Mouse (Mus musculus) cerebellum, postnatal 25 days (tissue): ENCODE data around the gene Snx15.
A peak's percentile ranks its signal among the peaks of the same experiment; 100 is the strongest.

Experiments
- DNase-seq, 2 experiments: peaks; one replicate each; pipeline ENCODE4 v3.0.0; 2021; ENCODE audit warnings: mixed read lengths in 2 of 2

Snx15 gene

GRCm38 (mm10) chr19:6118677-6119185 lies 9.4 kb downstream of the Snx15 start:
- DNase-seq: peak in 1 of 2 experiments; percentile 52

DNA sequence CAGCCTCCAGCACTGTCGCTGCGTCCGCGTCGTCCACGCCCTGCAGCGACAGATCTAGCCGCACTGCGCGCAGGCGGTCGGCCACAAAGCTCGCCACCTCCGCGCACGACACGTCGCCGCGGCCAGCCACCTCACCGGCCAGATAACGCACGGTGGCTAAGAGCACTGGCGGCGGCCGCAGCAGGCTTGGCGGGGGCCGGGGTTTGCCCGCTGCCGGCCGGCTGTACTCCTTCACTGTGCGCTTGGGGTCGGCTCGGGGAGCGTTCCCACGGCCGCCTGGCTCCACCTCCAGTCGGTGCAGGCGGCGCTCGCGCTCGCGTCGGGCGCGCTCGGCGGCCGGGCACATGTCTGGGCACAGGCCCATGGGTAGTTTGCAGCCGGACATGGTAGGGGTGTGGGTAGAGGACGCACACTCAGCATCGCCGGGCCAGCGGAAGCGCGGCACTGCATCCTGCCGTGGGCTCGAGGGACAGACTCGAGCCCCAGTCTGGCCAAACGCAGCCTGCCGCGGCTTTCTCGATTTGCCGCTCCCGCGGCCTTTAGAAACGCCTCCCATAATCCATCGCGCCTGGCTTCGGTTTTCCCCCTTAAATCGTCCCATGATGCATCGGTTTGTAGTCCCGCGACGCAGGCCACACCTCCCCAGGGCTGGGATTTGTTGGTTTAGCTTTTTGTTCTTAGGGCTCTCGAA lies 10.0 kb downstream of the Snx15 start, which contains the start of gene Sac3d1:
TSS of gene Sac3d1 (minus strand) at position 665 of the 691 bp plus-strand sequence.
- DNase-seq: peak; percentile 91

DNA sequence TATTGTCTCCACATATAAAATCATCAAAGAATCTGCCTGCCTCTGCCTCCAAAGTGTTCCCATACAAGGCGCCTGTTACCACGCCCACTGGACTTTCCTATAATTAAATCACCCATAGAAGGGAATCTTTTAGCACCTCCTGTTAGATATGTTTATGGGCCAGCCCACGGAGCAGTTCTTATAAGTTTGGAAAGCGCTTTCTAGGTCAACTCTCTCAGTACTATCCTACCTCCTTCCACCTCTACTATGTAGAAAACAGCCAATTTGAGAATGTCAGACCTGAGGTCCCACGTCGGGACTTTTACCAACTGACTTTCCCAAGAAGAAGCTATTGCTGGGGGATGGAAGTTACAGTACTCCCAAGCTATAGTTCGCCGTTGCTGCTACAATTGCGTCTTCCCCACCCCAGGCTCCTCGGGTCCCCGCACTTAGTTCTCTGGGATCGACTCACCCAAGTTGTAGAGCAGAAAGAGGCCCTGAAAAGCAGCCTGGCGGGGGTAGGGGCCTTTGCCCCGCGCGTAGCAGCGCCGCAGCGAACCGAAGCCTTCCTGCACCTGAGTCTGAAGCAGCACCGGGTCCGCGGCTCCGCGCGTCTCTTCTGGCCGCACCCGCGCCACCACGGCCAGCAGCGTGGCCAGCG lies 10.6 kb downstream of the Snx15 start:
- DNase-seq: no peak

DNA sequence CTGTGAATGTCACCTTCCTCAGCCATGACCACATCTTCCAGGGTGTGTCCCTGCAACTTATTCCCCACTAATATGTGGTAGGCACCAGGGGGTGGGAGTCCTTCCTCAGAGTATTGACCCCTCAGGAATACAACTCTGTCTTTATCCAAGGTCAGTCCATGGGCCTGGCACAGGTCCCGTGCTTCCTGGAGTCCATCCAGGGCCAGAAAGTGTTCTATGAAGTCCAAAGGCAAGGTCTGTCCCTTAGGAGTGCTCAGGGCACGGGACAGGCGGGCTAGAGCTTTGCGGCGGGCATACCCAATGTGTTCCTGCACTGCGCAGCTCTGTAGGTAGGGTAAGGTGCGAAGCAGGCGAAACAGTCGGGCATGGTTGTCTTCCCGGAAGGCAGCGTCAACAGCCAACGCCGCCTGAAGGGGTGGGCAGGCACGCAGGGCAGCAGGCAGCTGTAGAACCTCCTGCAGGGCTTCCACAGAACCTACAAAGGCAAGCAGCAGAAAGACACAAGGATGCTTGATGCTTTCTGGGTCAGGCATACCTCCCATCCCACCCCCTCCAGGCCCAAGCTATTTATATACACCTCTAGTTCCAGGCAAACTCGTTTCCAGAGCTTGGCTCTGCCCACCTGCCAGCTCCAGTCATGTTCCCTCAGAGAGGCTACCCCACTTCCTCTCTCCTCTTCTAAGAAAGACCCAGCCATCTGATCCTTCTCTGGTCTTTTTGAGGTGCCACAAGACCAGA lies 11.8 kb downstream of the Snx15 start:
- DNase-seq: peak; percentile 32 to 56

GRCm38 (mm10) chr19:6113116-6113515 lies 15.0 kb downstream of the Snx15 start:
- no peak for DNase-seq

DNA sequence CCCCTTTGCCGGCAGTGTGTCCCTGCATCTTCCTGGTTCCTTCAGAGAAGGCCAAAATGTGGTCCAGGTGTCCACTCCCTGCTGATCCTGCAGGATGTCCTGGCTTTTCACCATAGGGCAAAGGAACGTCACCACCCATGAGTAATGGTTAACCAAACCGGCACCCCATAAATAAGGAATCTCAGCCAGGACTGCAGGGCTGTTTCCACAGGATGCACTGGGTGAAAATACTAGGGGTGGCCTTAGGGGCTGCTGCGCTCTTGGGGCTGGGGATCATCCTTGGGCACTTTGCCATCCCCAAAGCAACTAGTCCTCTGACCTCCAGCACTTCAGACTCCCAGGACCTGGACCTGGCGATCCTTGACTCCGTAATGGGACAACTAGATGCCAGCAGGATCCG lies 22.5 kb downstream of the Snx15 start, which contains the start of gene Naaladl1:
TSS of gene Naaladl1 (plus strand) at position 197 of the 400 bp plus-strand sequence.
- DNase-seq: no peak

GRCm38 (mm10) chr19:6104476-6104875 lies 23.6 kb downstream of the Snx15 start:
- no peak for DNase-seq

- DNase-seq: no peak
Observed at GRCm38 (mm10) chr19:6102169-6102853, 25.8 kb downstream of the Snx15 start.

DNA sequence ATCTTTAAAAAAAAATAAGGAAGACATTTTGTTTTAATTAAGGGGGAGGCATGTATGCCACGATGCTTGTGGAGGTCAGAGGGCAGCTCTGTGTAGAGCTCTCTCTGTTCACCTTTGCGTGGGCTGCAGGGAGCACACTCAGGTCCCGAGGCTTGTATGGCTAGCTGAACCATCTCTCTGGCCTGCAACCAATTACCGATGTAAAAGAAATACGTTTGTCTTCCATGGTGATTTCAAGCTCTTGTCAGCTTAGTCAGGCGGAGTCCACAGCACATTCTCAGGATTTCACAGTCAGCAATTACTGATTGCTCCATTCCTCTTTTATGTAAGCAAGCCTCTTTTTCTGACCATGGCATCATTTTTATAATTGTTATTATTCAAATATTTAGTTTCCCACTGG lies 26.9 kb downstream of the Snx15 start:
- no peak for DNase-seq

DNA sequence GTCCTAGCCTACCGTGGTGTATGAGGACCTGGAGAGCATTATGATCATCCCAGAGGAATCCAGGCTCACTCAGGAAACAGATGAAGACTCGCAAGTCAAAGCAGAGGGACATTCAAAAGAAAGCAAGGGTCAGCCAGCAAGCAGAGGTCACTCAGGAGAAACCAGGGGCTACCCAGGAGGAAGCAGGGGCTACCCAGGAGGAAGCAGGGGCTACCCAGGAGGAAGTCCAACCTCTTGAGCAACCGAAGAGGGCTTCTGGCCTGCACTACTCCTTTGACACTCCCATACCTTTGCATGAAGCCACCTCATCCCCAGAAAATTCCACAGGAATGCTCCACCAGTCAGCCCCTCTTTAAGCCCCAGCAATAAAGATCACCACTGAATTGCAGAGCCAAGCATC lies 30.3 kb downstream of the Snx15 start:
- DNase-seq: no peak

DNA sequence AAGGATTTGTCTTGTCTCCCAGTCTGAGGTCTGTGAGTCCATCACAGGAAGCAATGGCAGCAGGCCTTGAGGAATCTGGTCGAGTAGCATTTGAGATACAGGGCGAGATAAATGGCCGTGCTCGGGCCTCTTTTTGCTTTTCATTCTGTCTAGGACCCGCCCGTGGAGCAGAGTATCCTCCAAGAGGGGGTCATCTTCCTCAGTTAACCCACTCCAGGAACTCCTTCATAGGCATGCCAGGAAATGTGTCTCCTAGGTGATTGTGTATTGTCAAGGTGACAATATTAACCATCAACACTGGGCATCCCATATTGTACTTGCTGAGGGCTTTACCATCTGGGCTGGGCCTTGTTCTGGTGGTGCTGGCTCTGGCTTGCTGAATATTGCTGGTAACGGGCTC lies 34.0 kb downstream of the Snx15 start, which contains the start of gene AC131692.1:
TSS of gene AC131692.1 (plus strand) at position 301 of the 400 bp plus-strand sequence.
- no peak for DNase-seq

DNA sequence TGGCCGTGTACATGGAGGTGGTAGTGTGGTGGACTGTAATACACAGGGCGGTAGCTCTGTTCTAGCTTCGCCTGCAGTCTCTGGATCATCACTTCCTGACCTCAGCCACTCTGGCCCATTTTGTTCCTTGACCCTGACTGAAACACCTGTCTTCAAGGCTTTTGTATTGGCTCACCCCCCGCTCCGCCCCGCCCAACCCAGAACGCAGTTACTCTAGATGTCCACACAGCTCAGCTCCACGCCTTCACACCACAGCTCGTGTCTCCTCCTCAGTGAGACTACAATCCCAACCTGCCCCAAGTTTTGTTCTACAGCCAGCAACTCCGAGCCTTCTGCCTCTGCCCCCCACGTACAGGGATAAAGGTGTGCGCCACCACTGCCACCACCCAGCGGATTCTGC lies 39.3 kb downstream of the Snx15 start:
- no peak for DNase-seq

DNA sequence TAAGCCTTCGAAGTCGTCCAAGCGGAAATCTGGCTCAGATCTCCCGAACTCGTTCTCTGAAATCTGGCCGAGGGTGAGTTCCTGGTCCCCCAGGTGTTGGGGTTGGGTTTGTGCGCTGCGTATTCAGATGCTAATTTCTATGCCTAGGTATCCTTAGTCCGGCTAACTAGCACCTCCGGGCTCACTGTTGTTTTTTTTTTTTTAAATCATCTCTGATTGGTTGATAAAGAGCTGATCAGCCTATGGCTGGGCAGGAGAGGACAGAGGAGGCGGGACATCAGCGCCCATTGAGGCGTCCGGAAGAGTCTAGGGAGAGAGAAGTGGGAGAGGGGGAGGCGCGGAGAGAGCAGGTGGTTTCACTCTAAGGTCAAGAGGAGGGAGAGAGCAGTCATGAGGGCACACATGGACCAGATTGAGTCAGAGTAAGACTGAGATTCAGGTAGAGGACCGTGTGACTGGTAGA lies 42.7 kb downstream of the Snx15 start:
- peak in 1 of 2 experiments; percentile 41 for DNase-seq

GRCm38 (mm10) chr19:6084478-6085248 lies 43.4 kb downstream of the Snx15 start, which contains the start of the genes Zfpl1 and Cdca5:
TSS of gene Zfpl1 (minus strand) at chr19:6084956.
TSS of gene Cdca5 (plus strand) at chr19:6084983.
- DNase-seq: peak; percentile 98 to 99

GRCm38 (mm10) chr19:6082156-6082555 lies 45.9 kb downstream of the Snx15 start, which contains the start of gene Gm28374:
TSS of gene Gm28374 (minus strand) at chr19:6082256.
- DNase-seq: no peak

- DNase-seq: no peak
Observed at GRCm38 (mm10) chr19:6079983-6080480, 48.1 kb downstream of the Snx15 start, which contains the start of gene Tmem262. TSS of gene Tmem262 (plus strand) at chr19:6080033.

DNA sequence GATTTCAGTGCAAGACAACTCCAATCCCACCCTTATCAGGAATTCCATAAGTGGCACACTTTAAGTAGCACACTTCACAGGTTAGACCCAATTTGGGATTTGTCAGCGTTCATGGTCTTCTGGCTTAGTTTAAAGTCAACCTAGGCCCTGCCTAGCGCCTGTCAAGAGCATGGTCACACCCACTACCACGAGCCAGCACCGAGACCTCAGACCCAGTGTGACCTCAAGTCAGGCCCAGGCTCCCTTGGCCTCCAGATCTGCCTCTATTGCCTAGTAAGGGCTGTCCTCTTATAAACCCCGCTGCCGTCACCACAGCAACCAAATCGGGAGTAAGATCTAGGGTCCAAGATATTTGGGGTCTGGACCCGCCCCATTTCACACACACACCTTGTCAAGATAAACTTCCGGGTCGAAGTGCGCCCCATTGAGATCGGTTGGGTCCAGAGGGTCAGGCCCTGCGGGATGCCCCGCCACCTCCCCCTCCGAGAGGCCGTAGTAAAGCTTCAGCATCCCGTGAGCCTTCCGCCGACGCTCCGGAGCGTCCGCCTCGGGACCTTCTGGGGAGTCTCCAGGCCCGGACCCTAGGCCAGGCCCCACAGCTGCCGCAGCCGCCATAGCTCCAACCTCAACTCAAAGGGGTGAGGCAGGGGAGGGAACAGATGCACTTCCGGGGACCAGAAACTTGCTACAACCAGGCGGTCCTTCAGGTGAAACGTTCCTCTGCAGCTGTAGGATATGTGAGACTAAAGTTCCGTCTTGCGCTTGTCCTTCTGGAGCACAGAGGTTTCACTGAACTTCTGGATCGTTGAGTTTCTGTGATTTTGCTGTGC lies 51.3 kb downstream of the Snx15 start, which contains the start of gene Vps51:
TSS of gene Vps51 (minus strand) at position 668 of the 830 bp plus-strand sequence.
- DNase-seq: peak; percentile 87 to 90

- no peak for DNase-seq
Observed at GRCm38 (mm10) chr19:6073889-6074288, 54.2 kb downstream of the Snx15 start.

- DNase-seq: no peak
Observed at GRCm38 (mm10) chr19:6071261-6071660, 56.8 kb downstream of the Snx15 start.
